Mouse (Mus musculus) lung, postnatal 0 days (tissue): Measurements from ENCODE around the gene Anxa6.

Experiments used
- CTCF ChIP-seq: IDR thresholded peaks from 2 replicates; pipeline ENCODE4 v1.5.1; 2016; ENCODE audit warnings: antibody characterized with exemption, mild to moderate bottlenecking
- EP300 ChIP-seq: IDR thresholded peaks from 2 replicates; pipeline ENCODE4 v1.6.1; 2016; ENCODE audit warnings: antibody characterized with exemption, mild to moderate bottlenecking, control low read depth

GRCm38 (mm10) chr11:54976351-54976750 is 56.9 kb downstream of the Anxa6 start:
- no peak for TF ChIP-seq CTCF
- TF ChIP-seq EP300: no peak
